Mouse (Mus musculus) hindbrain, postnatal 0 days (tissue): ENCODE results near the gene Dab2. TPM values are rescaled to one million over a fixed set of nuclear protein-coding genes. Genes with fewer than 3 reads are reported as not detected.

Source experiments
- ATAC-seq: fragments of 200-750 bp; cut with Nextera tagmentation; 2 replicates; pipeline ENCODE4 v1.8.0; 2017; ENCODE audit warnings: mild to moderate bottlenecking, moderate TSS enrichment, moderate library complexity
- DNase-seq: peaks from one replicate; pipeline ENCODE4 v3.0.0-alpha.2; 2015; ENCODE audit warnings: low spot score
- H3K27ac ChIP-seq: fragments of 300-500 bp; sonication (generic); 2 replicates; pipeline ENCODE4 v1.5.1; 2014; ENCODE audit warnings: mild to moderate bottlenecking
- H3K27me3 ChIP-seq: fragments of 300-500 bp; sonication (generic); 2 replicates; pipeline ENCODE4 v1.6.1; 2014; ENCODE audit warnings: low read length, mixed read lengths; ENCODE audit not compliant: insufficient read depth
- H3K36me3 ChIP-seq: fragments of 300-500 bp; sonication (generic); 2 replicates; pipeline ENCODE4 v1.6.1; 2014; ENCODE audit warnings: low read length, mixed read lengths; ENCODE audit not compliant: insufficient read depth
- H3K4me1 ChIP-seq: fragments of 300-500 bp; sonication (generic); 2 replicates; pipeline ENCODE4 v1.6.1; 2014; ENCODE audit warnings: antibody characterized with exemption, low read length, mixed read lengths; ENCODE audit not compliant: insufficient read depth
- H3K4me2 ChIP-seq: fragments of 300-500 bp; sonication (generic); 2 replicates; pipeline ENCODE4 v1.6.1; 2014; ENCODE audit warnings: low read depth, mild to moderate bottlenecking, low read length, moderate library complexity, mixed read lengths
- H3K4me3 ChIP-seq: fragments of 300-500 bp; sonication (generic); 2 replicates; pipeline ENCODE4 v1.5.1; 2014; ENCODE audit warnings: low read length
- H3K9ac ChIP-seq: fragments of 300-500 bp; sonication (generic); replicated peaks from 2 replicates; pipeline ENCODE4 v1.6.1; 2014; ENCODE audit warnings: mild to moderate bottlenecking, low read length, moderate library complexity, mixed read lengths
- H3K9me3 ChIP-seq: fragments of 300-500 bp; sonication (generic); 2 replicates; pipeline ENCODE4 v1.6.1; 2016; ENCODE audit warnings: low read length, mixed read lengths
- CTCF ChIP-seq: IDR thresholded peaks from 2 replicates; pipeline ENCODE4 v1.5.1; 2016; ENCODE audit warnings: antibody characterized with exemption, control low read depth, low read depth
- WGBS: fragments of 180-500 bp; shearing (Covaris S2); extraction: QIAGEN DNeasy Blood & Tissue Kit; methylation state at CpG from one replicate; pipeline ENCODE4 v1.1.7; 2014; 5-methylcytosine and 5-hydroxymethylcytosine counted together
- polyA plus RNA-seq: library from polyadenylated mRNA; unstranded; fragments of >200 nt; fragmentation: Nextera tagmentation; extraction: Ambion mirVana; gene quantifications from 2 replicates; pipeline ENCODE4 v1.2.1, GENCODE M21; 2015
- total RNA-seq: library from RNA; depleted of rRNA; stranded (reverse); fragments of >200 nt; gene quantifications from 2 replicates; pipeline ENCODE4 v1.2.3, GENCODE M21; 2014; rRNA removed

Dab2 gene
- total RNA-seq, result 12.7 and 18.2 TPM in 2 replicates
- polyA plus RNA-seq, result 15.1 and 17.3 TPM in 2 replicates

DNA sequence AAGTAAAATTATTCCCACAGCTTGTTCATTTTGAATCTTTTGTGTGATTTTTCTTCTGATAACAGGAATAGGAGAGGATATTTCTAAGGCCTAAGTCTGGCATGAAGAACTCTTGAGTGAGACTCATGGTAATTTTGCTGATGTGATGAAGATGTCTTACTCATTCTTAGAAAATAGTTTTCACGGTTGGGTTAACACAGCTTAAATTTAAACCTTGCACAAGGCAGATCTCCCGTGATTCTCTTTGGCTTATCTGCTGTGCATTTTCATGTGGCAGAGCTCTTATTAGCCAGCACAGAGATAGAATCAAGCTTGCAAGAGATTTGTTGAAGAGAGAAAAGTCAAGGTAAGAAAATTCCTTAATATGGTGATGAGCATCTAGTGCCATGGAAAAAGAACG, at the start of gene Dab2:
TSS of gene Dab2 (plus strand) at position 235 of the 400 bp plus-strand sequence.
- ATAC-seq, result no peak
- 82% methylated on average over 3 of the region's 3 CpGs for WGBS
- no peak for TF ChIP-seq CTCF
- Histone ChIP-seq H3K27me3 (no peaks in the 10 kb centered on the region), H3K9ac (no peak within 1 kb of the TSS), H3K4me3 (no peak within 1 kb of the TSS), H3K4me2 (no peak within 1 kb of the TSS), H3K36me3 (no peaks in the 10 kb centered on the region), H3K27ac (no peak within 1 kb of the TSS), H3K4me1 (no peaks in the 10 kb centered on the region), H3K9me3 (no peaks in the 10 kb centered on the region)
- DNase-seq, result no peak

DNA sequence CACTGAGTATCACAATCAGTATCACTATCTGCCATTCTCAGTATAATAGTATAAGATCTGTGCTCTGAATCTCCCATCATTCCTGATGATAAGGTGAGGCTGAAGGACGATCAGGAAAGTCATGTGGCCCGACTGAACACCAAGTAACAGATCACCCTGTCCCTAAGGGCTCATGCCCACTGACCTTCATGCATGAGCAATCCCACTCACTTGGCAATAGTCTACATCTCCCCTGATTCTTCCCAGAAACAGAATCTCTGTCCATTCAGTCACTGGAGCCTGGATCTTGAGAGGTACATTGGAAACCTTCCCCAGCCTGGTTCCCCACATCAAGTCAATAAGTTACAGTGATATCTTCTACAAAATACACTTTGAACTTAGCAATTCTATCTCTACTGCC, 46.1 kb upstream of the Dab2 start:
- Histone ChIP-seq H3K27me3 (no peaks in the 10 kb centered on the region), H3K4me1 (no peaks in the 10 kb centered on the region), H3K36me3 (no peaks in the 10 kb centered on the region), H3K9me3 (no peaks in the 10 kb centered on the region), H3K9ac (no peak overlapping the region), H3K4me2 (no peak overlapping the region), H3K27ac (no peak overlapping the region), H3K4me3 (no peak overlapping the region)
- no peak for TF ChIP-seq CTCF
- 77% methylated on average over 2 of the region's 2 CpGs for WGBS
- ATAC-seq (no peak), DNase-seq (no peak)

DNA sequence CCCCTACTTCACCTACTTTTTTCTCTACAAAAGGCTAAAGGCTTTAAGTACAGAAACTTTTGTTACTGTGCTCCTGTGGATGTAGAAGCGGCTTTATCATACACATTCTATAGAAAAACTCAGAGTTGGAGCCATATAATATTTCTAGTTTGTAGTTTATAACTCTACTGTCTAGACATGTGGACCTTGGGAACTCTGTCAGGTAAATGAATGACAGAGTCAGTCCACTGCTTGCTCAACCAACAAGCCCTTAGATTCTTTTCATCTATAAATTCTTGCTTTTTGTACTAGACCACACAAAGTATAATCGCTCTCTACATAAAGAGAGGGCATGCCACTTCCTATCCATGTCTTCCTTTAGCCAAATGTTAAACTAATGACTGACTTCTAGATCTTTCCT, 45.2 kb upstream of the Dab2 start:
- H3K4me1 ChIP-seq, result no peaks in the 10 kb centered on the region
- H3K4me3 ChIP-seq, result no peak overlapping the region
- H3K27me3 ChIP-seq, result no peaks in the 10 kb centered on the region
- H3K27ac ChIP-seq, result no peak overlapping the region
- no peak for DNase-seq
- H3K4me2 ChIP-seq, result no peak overlapping the region
- TF ChIP-seq CTCF, result no peak
- 94% methylated on average over 2 of the region's 2 CpGs for WGBS
- no peaks in the 10 kb centered on the region for H3K9me3 ChIP-seq
- ATAC-seq, result no peak
- no peak overlapping the region for H3K9ac ChIP-seq
- no peaks in the 10 kb centered on the region for H3K36me3 ChIP-seq

DNA sequence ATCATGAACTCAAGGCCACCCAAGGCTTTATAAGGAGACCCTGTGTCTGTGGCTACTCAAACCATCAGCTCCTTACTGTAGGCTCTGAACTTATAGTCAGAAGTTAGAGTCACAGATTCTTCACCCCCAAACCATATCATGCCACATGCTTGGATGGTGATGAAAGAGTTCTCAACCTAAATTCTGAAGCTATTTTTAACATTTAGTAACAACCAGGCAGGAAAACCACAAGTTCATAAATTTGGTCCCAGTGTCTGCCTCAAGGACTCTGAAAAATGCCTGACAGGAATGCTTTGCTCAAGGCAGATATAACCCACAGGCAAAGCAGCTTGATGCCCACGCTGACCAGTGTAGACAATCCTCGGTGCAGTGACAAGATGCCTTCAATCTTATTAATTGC, 42.5 kb upstream of the Dab2 start:
- Histone ChIP-seq H3K27ac (no peak overlapping the region), H3K4me3 (no peak overlapping the region), H3K36me3 (no peaks in the 10 kb centered on the region), H3K9ac (no peak overlapping the region), H3K4me2 (no peak overlapping the region), H3K4me1 (no peaks in the 10 kb centered on the region), H3K9me3 (no peaks in the 10 kb centered on the region), H3K27me3 (no peaks in the 10 kb centered on the region)
- WGBS, result 75% methylated on average over 2 of the region's 2 CpGs
- DNase-seq (no peak), ATAC-seq (no peak)
- no peak for TF ChIP-seq CTCF

DNA sequence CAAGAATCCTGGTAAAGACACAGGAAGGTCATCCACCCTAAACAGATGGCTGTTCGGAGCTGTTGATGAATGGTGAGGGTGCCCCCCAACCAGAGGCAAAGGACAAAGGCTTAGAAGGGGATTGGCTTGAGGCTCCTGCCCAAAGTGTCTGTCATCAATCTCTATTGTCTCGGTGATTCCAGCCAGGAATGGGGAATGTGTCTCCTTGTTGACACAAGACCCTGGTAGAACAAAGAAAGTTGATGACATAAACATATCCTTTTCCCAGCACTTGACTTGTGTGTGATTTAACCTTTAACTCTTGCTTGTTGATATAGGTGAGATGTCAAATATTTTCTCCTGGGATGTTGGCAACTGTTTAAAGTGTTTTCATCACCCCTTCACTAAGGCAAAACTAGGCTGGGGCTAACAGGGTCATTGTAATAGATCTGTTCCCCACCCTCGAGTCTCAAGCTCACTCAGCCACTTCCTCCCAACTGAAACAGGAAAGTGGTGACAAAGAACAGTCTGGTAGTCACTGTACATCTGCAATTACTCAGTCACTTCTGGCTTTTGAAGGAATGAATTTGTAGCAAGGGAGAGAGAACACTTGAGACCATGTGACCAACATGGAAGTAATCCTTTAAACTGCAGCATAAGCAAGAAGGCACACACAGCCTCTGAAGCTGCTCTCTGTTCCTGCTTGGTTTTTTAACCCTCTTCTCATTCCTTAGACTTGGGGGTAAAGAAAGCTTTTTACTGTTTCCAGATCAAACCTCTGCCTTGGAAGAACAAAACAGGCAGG, 39.4 kb upstream of the Dab2 start:
- no peak for TF ChIP-seq CTCF
- H3K9me3 ChIP-seq, result no peaks in the 10 kb centered on the region
- ATAC-seq (no peak), DNase-seq (no peak)
- H3K36me3 ChIP-seq, result no peaks in the 10 kb centered on the region
- WGBS, result 9% methylated on average over 3 of the region's 3 CpGs
- H3K4me2 ChIP-seq, result no peak overlapping the region
- H3K27me3 ChIP-seq, result no peaks in the 10 kb centered on the region
- no peak overlapping the region for H3K9ac ChIP-seq
- H3K4me3 ChIP-seq, result no peak overlapping the region
- no peaks in the 10 kb centered on the region for H3K4me1 ChIP-seq
- H3K27ac ChIP-seq, result no peak overlapping the region

DNA sequence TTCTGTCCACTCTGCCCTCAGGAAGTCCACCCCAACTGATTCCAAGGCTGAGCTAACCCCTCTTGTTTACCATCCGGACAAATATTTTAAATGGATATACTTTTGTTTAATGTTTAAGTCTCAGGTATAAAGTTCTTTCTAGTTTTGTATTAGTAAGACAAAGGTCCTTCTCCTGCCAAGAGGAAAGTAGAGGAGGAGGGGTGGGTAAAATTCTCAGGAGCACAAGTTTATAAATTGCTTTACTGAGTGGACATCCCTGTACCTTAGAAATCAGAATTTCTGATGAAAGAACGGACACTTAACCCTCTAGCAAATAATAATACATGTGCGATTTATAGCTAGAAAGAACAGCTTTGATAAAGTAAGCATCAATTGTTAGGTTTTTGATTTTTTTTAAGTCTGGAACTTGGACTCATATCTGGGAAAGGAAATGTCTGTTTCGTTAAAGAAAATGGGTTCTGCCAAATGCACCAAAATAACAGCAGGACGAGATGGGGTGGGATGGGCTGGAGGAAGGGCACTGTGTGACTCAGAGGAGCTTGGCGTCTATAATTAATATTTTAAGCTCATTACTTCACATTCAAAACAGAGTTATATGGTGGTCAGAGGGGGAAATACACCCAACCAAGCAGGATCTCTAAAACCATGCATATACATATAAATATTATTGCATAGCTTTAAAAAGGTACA, 38.7 kb upstream of the Dab2 start:
- no peak overlapping the region for H3K4me2 ChIP-seq
- DNase-seq, result no peak
- H3K27me3 ChIP-seq, result no peaks in the 10 kb centered on the region
- ATAC-seq, result no peak
- WGBS, result 76% methylated on average over 6 of the region's 6 CpGs
- no peak overlapping the region for H3K9ac ChIP-seq
- no peak overlapping the region for H3K4me3 ChIP-seq
- no peaks in the 10 kb centered on the region for H3K36me3 ChIP-seq
- H3K9me3 ChIP-seq, result no peaks in the 10 kb centered on the region
- no peaks in the 10 kb centered on the region for H3K4me1 ChIP-seq
- TF ChIP-seq CTCF, result no peak
- H3K27ac ChIP-seq, result no peak overlapping the region
